Mouse (Mus musculus): ENCODE measurements around the gene Ccr4. TPM values are rescaled to one million over a fixed set of nuclear protein-coding genes. Genes with fewer than 3 reads are reported as not detected.

Gene Ccr4
- polyA plus RNA-seq, 1 experiment = not detected

DNA sequence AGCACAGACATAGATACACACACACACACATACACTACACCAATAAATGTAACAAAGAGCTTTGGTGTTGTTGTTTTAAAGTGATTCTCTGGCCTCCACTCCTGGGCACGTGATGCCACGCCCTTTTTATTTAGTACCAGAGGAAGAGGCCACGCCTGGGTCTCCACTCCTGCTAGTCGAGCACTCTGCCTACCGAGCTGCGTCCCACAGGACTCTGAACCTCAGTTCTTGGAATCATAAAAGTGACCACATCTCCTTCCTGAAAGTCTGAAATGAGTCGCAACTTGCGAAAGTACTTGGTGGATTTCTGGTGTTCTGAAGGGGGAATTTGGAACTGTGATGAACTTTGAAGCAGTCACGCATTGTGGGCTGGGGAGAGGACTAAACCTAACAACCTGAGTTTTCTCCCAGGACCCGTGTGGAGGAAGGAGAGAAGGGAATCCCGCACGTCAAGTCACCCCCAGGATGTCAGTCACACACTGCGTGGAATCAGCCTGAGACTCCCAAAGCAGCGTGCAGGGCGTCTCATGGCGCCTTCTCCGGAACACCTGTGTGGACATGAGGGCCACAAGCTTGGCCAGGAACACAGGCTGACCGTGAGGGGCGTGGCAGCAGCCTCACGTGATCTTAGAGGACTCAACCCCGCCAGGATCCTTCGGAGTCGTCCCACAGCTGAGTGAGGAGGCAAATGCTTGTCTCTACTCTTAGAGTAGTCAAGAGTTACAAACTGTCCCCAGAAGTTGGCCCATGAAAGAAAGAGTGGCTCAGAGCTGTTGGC lies 17.0 kb downstream of the Ccr4 start:
- H3K27ac ChIP-seq (ENCODE audit: insufficient read depth, low read length) = no peak overlapping the region
- no peak overlapping the region for H3K4me3 ChIP-seq (ENCODE audit: insufficient read depth, low read length)
- H3K4me1 ChIP-seq (ENCODE audit: control insufficient read depth, insufficient read depth, low read length) = no peaks in the 10 kb centered on the region
- no peak for TF ChIP-seq CTCF (IDR thresholded peaks at IDR 0.05; ENCODE audit: extremely low read depth, insufficient read depth, low read length)
- TF ChIP-seq POLR2A (IDR thresholded peaks at IDR 0.05; ENCODE audit: extremely low read depth, insufficient read depth, low read length) = no peak

DNA sequence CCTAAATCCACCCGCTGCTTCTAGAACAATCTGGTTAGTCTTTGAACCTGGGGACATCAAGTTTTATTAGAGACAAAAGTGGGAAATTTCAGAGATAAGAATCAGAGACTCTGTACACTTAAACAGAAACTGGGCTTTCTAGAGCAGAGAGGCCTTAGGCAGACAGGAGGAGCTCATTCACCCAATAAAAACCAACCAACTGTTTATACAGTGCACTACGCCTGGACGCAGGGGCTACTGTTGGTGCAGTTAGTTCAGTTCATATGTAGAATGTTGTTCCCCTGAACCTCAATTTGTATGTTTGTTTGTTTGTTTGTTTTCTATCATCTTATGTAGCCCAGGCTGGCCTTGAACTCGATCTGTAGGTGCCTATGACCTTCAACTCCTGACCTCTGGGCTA lies 17.9 kb downstream of the Ccr4 start:
- Histone ChIP-seq H3K4me3 (ENCODE audit: insufficient read depth, low read length) (no peak overlapping the region), H3K4me1 (ENCODE audit: control insufficient read depth, insufficient read depth, low read length) (no peaks in the 10 kb centered on the region), H3K27ac (ENCODE audit: insufficient read depth, low read length) (no peak overlapping the region)
- no peak for TF ChIP-seq POLR2A (IDR thresholded peaks at IDR 0.05; ENCODE audit: extremely low read depth, insufficient read depth, low read length)
- TF ChIP-seq CTCF (IDR thresholded peaks at IDR 0.05; ENCODE audit: extremely low read depth, insufficient read depth, low read length) = no peak

DNA sequence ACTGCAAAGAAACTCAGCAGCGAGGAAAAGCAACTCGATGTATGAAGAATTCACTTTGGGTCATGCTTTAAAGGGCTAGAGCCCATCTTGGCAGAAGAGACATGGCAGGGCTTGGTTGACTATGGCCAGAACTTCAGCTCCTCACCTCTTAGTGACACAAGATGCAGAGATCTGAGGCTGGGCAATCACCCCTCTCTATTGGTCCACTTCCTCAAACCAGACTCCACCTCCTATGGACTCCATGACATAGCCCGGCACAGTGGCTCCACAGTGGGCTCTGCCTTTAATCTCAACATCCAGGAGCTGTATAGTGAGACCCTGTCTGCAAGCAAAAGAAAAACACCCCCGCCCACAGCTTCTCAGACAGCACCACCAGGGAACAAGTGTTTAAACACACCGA lies 19.9 kb downstream of the Ccr4 start:
- Histone ChIP-seq H3K4me1 (ENCODE audit: control insufficient read depth, insufficient read depth, low read length) (0 out of 2 replicates have a peak, but pooled peaks cover 1% of the 10 kb centered on the region), H3K27ac (ENCODE audit: insufficient read depth, low read length) (no peak overlapping the region), H3K4me3 (ENCODE audit: insufficient read depth, low read length) (no peak overlapping the region)
- TF ChIP-seq POLR2A (IDR thresholded peaks at IDR 0.05; ENCODE audit: extremely low read depth, insufficient read depth, low read length) (no peak), CTCF (IDR thresholded peaks at IDR 0.05; ENCODE audit: extremely low read depth, insufficient read depth, low read length) (no peak)

DNA sequence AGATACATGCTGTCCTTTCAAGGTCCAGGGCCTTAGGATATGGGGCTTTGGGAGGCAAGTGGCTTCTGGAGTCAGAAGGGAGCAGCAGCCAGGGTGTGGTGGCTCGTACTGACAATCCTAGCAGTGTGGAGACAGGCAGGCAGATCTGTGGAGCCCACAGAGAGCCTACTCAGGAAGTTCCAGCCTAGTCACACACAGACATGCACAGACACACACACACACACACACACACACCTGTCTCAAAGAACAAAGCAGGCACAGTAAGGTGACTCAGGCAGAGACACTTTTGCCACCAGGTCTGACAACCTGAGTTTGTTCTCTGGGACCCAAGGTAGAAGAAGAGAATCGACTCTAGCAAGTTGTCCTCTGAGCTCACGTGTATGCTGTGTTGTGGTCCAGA lies 23.8 kb downstream of the Ccr4 start:
- H3K4me3 ChIP-seq (ENCODE audit: insufficient read depth, low read length) = no peak overlapping the region

DNA sequence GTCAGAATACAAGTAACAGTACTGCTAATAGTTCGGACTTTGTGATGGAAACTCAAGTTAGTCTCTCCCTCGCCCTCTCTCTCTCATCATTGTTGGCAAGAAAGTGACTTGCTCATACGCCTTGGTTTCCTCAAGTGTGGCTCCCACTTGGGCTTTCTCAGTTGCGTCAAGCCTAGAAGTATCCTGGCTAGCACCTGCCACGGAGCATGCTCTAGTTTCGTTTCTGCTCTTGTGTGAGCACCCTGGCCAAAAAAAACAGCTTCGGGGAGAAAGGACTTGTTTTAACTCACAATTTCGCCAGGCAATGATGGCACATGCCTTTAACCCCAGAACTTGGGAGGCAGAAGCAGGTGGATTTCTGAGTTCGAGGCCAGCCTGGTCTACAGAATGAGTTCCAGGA lies 27.7 kb downstream of the Ccr4 start:
- no peak for TF ChIP-seq CTCF (IDR thresholded peaks at IDR 0.05; ENCODE audit: extremely low read depth, insufficient read depth, low read length)
- H3K4me1 ChIP-seq (ENCODE audit: control insufficient read depth, insufficient read depth, low read length) = 0 out of 2 replicates have a peak, but pooled peaks cover 3% of the 10 kb centered on the region
- no peak overlapping the region for H3K4me3 ChIP-seq (ENCODE audit: insufficient read depth, low read length)
- H3K27ac ChIP-seq (ENCODE audit: insufficient read depth, low read length) = no peak overlapping the region

More for the DNA sequence above, 23.8 kb downstream of the Ccr4 start:
- no peak for TF ChIP-seq POLR2A (IDR thresholded peaks at IDR 0.05; ENCODE audit: extremely low read depth, insufficient read depth, low read length)
- no peak for TF ChIP-seq CTCF (IDR thresholded peaks at IDR 0.05; ENCODE audit: extremely low read depth, insufficient read depth, low read length)
- Histone ChIP-seq H3K27ac (ENCODE audit: insufficient read depth, low read length) (no peak overlapping the region), H3K4me1 (ENCODE audit: control insufficient read depth, insufficient read depth, low read length) (0 out of 2 replicates have a peak, but pooled peaks cover 3% of the 10 kb centered on the region)

DNA sequence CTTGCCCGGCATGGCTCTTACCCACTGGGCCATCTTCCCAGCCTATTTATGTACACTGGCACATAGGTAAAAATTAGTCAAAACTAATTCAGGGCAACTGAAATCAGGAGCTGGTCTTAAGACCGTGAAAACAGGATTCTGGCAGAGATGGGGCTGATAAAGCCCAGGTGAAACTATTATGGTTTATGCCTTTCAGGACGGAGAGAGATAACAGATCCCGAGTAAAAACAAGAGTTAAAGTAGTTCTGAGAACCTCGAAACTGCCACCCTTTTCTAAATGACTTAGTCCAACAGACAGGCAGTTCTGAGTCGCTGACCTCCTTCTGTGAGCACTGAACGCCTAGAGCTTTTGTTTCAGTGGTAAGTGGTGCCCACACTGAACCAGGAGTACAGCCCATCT lies 32.8 kb downstream of the Ccr4 start:
- Histone ChIP-seq H3K27ac (ENCODE audit: insufficient read depth, low read length) (no peak overlapping the region), H3K4me3 (ENCODE audit: insufficient read depth, low read length) (no peak overlapping the region), H3K4me1 (ENCODE audit: control insufficient read depth, insufficient read depth, low read length) (no peaks in the 10 kb centered on the region)
- TF ChIP-seq CTCF (IDR thresholded peaks at IDR 0.05; ENCODE audit: extremely low read depth, insufficient read depth, low read length) = no peak
- no peak for TF ChIP-seq POLR2A (IDR thresholded peaks at IDR 0.05; ENCODE audit: extremely low read depth, insufficient read depth, low read length)

DNA sequence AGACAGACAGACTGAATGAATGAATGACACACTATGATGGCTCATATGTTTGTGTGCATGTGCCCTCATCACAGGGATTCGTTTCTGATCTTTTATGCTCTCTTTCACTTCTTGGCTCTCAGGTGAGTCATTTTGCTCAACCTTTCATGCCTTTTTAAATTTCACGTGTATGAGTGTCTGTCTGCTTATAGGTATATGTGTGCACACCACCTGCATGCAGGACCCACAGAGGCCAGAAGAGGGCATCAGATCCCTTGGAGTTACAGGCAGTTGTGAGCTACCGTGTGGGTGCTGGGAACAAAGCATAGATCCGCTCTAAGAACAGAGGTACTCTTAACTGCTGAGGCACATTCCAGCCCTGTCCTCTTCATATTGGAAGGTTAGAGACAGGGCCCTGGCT lies 36.0 kb downstream of the Ccr4 start:
- H3K27ac ChIP-seq (ENCODE audit: insufficient read depth, low read length) = no peak overlapping the region
- H3K4me1 ChIP-seq (ENCODE audit: control insufficient read depth, insufficient read depth, low read length) = no peaks in the 10 kb centered on the region
- H3K4me3 ChIP-seq (ENCODE audit: insufficient read depth, low read length) = no peak overlapping the region
- TF ChIP-seq POLR2A (IDR thresholded peaks at IDR 0.05; ENCODE audit: extremely low read depth, insufficient read depth, low read length) (no peak), CTCF (IDR thresholded peaks at IDR 0.05; ENCODE audit: extremely low read depth, insufficient read depth, low read length) (no peak)

DNA sequence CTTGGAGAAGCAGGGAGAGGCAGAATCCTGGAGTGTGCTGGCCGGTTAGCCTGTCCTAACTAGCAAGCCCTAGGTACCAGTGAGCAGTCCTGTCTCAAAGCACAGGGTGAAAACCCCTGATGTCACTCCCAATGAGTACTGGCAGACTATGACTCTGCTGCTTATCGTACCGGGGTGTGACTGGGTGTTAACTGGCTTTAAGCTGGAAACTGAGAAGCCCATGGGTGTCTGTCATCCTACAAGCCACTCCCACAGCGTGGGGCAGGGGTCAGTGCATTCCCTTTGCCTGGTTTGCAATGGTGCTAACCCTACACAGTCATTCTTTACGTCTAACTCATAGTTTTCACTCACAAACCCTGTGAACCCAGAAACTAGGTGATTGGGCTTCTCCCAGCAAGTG lies 36.5 kb downstream of the Ccr4 start:
- H3K4me3 ChIP-seq (ENCODE audit: insufficient read depth, low read length) = no peak overlapping the region
- H3K27ac ChIP-seq (ENCODE audit: insufficient read depth, low read length) = no peak overlapping the region
- H3K4me1 ChIP-seq (ENCODE audit: control insufficient read depth, insufficient read depth, low read length) = no peaks in the 10 kb centered on the region
- TF ChIP-seq POLR2A (IDR thresholded peaks at IDR 0.05; ENCODE audit: extremely low read depth, insufficient read depth, low read length) (no peak), CTCF (IDR thresholded peaks at IDR 0.05; ENCODE audit: extremely low read depth, insufficient read depth, low read length) (no peak)

DNA sequence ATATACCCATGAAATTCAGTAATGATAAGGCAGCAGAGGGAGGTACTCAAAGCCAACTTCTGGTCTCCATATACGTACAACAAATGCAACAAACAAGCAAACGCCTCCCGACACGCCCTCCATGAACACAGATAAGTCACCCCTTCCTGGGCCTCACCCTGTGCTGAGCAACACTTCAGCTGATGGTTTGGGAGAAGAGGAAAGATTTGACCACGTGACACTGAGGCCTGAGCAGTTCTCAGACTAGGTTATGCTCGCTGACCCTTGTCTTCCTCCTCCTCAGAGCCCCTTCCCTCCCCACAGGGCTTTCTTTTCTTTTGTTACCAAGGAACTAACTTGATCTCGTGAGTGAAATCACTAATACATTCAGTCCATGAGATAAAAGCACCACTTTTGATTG lies 37.8 kb downstream of the Ccr4 start:
- Histone ChIP-seq H3K4me1 (ENCODE audit: control insufficient read depth, insufficient read depth, low read length) (no peaks in the 10 kb centered on the region), H3K4me3 (ENCODE audit: insufficient read depth, low read length) (no peak overlapping the region), H3K27ac (ENCODE audit: insufficient read depth, low read length) (no peak overlapping the region)
- TF ChIP-seq CTCF (IDR thresholded peaks at IDR 0.05; ENCODE audit: extremely low read depth, insufficient read depth, low read length) (no peak), POLR2A (IDR thresholded peaks at IDR 0.05; ENCODE audit: extremely low read depth, insufficient read depth, low read length) (no peak)

DNA sequence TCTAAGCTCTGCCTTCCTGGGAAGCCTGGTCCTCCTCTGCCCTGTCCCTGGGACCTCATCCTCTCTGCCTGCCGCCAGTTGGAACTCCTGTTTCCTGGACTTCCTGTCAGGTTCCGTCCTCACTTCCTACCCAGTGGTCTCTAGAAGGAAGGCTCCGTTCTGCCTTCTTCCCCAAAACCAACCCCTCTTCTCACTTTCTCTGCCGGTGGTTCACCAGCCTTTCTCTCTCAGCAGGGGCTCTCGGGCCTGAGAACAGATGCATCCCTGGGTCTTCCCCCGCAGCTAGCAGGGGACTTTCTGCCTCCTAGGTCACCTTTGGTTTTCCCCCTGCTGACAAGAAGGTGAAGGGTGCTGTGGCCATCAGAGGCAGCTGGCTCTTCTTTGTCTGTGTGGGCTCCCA lies 39.3 kb downstream of the Ccr4 start:
- no peaks in the 10 kb centered on the region for H3K4me1 ChIP-seq (ENCODE audit: control insufficient read depth, insufficient read depth, low read length)
- no peak overlapping the region for H3K4me3 ChIP-seq (ENCODE audit: insufficient read depth, low read length)
- no peak overlapping the region for H3K27ac ChIP-seq (ENCODE audit: insufficient read depth, low read length)
- TF ChIP-seq POLR2A (IDR thresholded peaks at IDR 0.05; ENCODE audit: extremely low read depth, insufficient read depth, low read length) (no peak), CTCF (IDR thresholded peaks at IDR 0.05; ENCODE audit: extremely low read depth, insufficient read depth, low read length) (no peak)

Measured in cortical plate, adult 2 months (tissue).